Mouse (Mus musculus) ES-E14 (cell line): Measurements from ENCODE around the gene Tram2.

Experiments
- HCFC1 ChIP-seq: IDR thresholded peaks from 2 replicates; pipeline ENCODE4 v1.6.1; 2012; ENCODE audit warnings: low read length, inconsistent platforms, borderline replicate concordance; ENCODE audit not compliant: insufficient read depth
- MAFK ChIP-seq: IDR thresholded peaks from 2 replicates; pipeline ENCODE4 v1.6.1; 2014; ENCODE audit warnings: mild to moderate bottlenecking, low read depth, low read length, inconsistent platforms; ENCODE audit not compliant: insufficient read depth
- ZC3H11A ChIP-seq: IDR thresholded peaks from 2 replicates; pipeline ENCODE4 v1.6.1; 2012; ENCODE audit warnings: low read depth, mild to moderate bottlenecking, inconsistent platforms, low read length, borderline replicate concordance

DNA sequence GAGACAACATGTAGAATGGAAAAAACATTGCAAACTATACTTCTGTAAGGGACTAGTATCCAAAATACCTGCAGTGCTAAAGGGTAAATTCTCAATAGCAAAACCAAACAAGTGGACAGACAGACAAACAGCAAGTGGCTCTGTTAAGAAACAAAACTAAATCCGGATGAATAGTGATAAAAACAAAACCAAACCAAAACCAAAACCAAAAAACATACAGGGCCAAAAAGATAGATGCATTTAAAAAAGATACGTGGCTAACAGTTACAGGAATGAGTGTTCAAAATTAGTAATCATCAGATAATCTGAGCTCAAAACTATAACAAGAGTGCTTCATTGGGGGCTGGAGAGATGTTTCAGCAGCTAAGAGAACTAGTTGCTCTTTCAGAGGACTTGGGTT, 109.4 kb downstream of the Tram2 start:
- no peak for TF ChIP-seq HCFC1
- TF ChIP-seq MAFK = no peak
- TF ChIP-seq ZC3H11A = no peak
